Mouse (Mus musculus) heart, postnatal 36 days (tissue): ENCODE results near the gene Ppp1r14a. TPM values are rescaled to one million over a fixed set of nuclear protein-coding genes. Genes with fewer than 3 reads are reported as not detected.

Experiments
- DNase-seq, 2 experiments: peaks; one replicate each; pipeline ENCODE4 v3.0.0; 2021 to 2022
- intact Hi-C: fragments of 180-260 bp; cut with DNase I; formaldehyde crosslinking; loops from one replicate; pipeline ENCODE4 v1.15.1; 2025
- total RNA-seq, 2 experiments: library from RNA; stranded (reverse); gene quantifications; 2 replicates each; pipeline ENCODE4 v1.2.3; 2021

Ppp1r14a gene
- total RNA-seq = 10 to 100 TPM in 1 of 2 experiments, 1 to 10 TPM in 1; 9.6 to 10.5 TPM

DNA sequence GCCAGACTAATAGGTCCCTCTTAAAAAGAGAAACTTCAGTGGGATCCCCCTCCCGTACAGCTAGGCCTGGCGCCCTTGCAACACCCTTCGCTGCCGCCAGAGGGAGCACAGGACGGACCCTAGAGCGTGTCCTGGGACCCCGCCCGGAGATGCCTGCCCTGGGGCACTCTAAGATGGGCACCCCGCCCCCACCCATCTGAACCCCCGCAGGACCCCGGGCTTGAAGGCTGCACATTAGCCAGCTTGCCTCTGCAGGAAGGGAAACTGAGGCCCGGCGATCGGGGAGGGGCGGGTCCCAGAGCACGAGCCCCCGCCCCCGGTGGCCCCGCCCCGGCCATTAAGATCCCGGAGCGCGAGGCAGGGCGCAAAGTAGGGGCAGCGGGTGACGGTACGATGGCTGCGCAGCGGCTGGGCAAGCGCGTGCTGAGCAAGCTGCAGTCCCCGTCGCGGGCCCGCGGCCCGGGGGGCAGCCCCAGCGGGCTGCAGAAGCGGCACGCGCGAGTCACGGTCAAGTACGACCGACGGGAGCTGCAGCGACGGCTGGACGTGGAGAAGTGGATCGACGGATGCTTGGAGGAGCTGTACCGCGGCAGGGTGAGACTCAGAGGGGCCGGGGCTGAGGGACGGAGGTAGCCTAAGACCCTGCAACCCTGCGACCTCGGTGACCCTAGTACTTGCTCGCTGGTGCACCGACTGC lies at the start of gene Ppp1r14a:
Gene Ppp1r14a (plus strand): TSS at position 367 of the 697 bp plus-strand sequence.
- intact Hi-C loops = no loop called here
- peak; percentile 87 for DNase-seq

DNA sequence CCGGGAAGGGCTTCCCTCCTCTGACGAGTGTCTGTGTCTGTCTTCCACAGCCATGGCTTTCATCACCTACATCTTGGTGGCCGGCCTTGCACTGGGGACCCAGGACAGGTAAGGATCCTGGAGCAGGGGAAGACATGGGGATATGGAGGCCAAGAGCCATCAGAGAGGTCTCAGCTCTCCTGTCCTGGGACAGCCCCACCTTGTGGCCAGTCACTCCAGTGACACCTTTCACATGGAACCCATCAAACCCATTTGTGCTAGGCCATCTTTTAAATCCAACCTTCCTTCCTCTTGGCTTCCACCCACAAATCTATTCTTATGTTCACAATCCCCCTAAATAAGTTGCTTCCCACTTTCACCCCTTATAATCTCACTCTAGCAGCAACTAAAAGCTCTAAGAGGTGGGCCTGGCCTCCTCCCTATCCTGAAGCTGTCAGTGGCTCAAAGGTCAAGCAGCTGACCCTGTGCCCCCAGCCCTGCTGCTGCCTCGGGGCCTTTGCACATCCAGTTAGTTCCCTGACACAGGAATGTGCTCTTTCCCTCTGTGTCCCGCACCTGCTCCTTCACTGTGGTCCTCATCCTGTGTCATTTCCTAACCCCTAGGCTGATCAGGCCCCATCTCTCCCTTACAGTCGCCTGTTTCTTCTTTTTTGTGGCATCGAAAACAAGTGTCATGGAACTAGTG lies 44.2 kb upstream of the Ppp1r14a start:
- intact Hi-C loops = loop anchor here (2.0 to 5.0 kb wide), 2 partner anchors 64 to 118 kb away; partner anchors contain the start of genes Psmd8 and Ryr1
- peak in 1 of 2 experiments; percentile 28 for DNase-seq

DNA sequence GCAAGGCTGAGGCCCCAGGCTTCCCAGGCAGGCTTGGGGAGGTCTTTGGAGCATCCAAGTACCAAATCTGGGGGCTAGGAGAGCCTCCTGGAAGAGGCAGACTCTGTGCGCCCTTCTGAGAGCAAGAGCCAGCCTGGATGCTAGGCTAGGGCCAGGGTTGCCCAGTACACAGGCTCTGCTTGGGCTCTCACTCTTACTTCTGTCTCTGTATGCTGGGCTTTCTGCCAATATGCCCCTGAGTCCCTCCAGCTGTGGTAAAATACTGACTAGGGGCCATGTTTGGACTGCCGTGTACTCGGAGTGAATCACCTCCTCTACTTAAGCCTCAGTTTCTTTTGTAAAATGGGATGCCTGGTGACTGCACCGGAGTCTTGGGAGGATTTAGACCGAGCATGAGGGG lies 43.1 kb upstream of the Ppp1r14a start:
- no peak for DNase-seq
- intact Hi-C loops = loop anchor here (5.0 kb wide), 1 partner anchor 119 kb away; the partner anchor contains the start of gene Ryr1

DNA sequence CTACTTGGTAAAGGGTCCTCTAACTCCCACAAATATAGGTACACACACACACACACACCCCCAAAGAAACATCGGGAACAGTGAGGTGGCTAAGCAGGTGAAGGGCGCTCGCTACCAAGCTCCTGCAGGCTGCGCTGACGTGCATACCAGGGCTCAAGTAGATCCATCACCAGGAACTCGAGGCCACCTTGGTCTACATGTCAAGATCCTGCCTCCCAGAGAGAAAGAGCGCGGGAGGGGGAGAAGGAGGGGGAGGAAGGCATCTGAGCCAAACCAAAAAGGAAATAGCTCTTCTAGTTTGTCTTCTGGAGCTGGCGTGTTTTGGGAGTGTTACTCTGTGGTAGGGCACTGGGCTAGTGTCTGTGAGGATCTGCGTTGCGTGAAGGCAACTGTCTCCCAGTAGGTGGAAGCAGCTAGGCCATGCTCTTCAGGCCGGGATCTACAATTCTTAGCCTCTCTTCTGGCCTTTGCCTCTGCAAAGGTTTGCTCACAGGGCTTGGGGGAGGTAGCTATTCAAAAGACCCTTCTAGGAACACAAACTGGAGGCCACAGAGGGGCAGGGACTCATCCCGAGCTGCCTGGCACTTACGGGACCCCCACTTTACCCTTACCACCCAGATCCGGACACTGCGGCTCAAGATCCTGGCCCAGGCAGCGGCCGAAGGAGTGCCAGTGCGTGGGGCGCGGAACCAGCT lies 42.3 kb upstream of the Ppp1r14a start:
- intact Hi-C loops = loop anchor here (1.0 to 5.0 kb wide), 2 partner anchors 51 to 119 kb away; partner anchors contain the start of gene Ryr1
- DNase-seq = no peak

DNA sequence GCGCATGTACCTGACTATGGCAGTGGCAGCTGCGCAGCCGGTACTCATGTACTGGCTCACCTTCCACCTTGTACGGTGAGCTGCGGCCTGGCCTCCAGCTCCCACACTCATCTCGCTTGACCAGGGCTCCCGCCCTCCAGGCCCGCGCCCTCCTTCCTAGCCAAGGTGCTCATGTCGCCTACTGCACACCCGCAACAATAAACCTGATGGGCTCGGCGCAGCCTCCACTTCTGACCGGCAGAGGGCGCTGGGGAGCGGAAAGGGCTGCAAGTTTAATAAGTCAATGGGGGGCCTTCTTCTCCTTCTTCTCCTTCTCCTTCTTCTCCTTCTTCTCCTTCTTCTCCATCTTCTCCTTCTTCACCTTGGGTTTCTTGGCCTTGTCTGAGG lies 41.8 kb upstream of the Ppp1r14a start:
- intact Hi-C loops = loop anchor here (1.0 to 5.0 kb wide), 2 partner anchors 50 to 120 kb away; partner anchors contain the start of gene Ryr1
- peak; percentile 86 to 94 for DNase-seq

DNA sequence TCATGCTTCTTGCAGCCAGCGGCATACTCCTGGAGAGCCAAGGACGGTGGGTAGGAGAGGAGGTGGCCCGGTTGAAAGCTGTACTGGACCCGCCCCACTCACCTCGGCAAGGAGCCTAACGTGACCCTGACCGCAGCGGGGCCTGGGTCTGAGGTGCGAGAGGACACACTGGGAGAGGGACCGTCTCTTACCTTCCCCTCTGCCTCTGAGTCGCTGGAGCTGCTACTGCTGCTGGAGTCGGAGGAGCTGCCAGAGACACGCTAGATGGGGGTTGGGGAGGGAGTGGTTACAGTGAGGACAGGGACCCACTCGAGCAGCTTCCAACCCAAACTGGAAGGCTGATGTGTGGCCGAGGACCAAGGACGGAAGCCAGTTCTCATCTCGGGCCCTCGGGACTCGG lies 41.4 kb upstream of the Ppp1r14a start:
- intact Hi-C loops = loop anchor here (1.0 to 5.0 kb wide), 2 partner anchors 50 to 120 kb away; partner anchors contain the start of gene Ryr1
- DNase-seq = peak in 1 of 2 experiments; percentile 31

DNA sequence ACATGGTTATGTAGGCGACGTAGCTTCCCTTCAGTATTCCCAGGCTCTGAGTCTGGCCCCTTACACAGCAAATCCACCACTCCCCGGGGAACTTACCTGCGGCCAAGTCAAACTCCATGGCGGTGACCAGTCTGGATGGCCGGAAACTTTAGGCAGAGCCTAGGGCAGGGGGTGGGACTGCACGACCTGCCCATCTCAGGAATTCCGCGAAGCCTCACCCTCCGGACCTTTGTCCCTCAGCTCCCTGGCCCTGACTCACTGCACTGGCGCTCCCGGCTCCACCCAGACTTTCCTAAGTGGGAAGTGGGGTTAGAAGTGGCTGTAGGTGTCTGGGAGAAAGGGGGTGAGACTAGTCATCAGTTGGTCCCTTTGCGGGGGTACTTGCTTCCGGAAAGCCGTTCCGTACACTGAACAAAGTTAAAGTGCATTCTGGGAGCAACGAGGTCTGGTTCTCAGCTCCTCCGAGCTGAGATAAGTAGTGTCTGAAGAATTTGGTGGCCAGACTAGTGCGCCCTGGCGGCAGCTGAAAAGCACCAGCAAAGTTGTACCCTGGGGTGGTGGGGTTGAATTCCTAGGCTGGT lies 40.8 kb upstream of the Ppp1r14a start, which contains the start of gene 2200002D01Rik:
Gene 2200002D01Rik (minus strand): TSS at position 206 of the 581 bp plus-strand sequence.
- DNase-seq = peak; percentile 44 to 61
- intact Hi-C loops = loop anchor here (5.0 kb wide), 1 partner anchor 121 kb away; the partner anchor contains the start of gene Ryr1

DNA sequence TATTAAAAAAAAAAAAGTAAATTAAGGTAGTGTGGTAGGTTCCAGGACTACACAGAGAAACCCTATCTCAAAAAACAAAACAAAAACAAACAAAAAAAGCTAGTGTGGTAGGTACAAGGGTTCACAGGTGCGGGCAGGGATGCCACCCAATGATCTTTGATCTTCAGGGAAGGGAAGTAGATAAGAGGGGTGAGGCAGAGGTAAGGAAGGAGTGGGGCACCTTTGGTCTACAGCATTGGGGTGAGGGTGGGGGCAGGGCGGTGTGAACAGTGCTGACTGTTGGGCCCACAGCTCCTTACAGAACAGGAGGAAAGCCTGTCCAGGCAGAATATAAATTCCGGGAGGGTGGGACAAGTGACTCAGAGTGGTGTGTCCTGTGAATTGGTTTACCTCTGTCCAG lies 37.9 kb upstream of the Ppp1r14a start:
- DNase-seq = no peak
- intact Hi-C loops = no loop called here

DNA sequence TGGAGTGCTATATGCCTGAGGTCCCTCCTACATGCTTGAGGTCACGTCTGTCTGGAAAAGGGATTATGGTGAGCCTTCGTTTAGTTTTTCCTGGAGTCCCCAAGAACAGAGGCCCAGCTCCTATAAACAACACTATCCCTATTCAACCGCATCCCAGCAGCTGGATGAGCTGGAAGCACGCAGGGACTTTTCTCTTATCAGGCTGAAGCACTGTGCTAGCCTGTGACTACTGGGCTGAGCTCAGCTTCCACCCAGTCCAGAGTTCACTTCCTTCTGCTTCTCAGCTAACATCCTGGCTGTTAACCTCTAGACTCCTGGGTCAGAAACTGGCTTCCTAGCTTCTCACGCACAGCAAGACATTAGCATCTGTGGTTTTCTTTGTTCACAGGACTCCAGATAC lies 35.3 kb upstream of the Ppp1r14a start:
- intact Hi-C loops = no loop called here
- DNase-seq = no peak

DNA sequence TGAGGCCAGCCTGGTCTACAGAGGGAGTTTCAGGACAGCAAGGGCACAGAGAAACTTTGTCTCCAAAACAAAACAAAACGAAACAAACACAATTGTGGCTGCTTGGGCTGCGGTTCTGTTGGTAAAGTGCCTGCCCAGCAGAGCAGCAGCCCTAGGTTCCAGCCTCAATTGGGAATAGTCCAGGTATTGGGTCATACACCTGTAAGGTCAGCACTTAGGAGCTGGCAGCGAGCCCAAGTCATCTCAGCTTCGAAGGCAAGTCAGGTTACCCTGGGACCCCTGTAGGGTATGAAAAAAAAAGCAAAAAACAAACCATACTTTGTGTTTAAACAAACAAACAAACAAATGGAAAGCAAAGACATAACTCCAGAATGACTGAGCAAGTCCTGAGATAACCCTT lies 33.2 kb upstream of the Ppp1r14a start:
- no peak for DNase-seq
- intact Hi-C loops = no loop called here

DNA sequence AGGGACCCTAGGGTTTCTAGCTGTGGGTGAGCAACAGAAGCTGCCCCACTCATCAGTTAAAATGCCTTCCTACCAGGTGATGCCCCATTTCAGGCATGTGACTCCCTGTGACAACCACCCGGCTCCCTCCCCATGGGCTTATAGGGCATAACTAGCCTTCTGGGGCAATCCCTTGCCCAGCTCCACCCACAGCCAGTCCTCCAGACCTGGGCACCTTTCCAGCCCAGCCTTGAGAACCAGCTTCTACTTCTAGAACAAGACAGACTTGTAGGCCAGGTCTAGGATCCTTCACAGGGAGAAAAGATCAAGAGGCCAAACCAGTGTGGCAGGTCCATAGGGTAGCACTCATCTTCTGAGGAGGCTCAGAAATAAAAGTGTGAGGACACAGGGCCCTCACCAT lies 31.7 kb upstream of the Ppp1r14a start:
- intact Hi-C loops = no loop called here
- no peak for DNase-seq

DNA sequence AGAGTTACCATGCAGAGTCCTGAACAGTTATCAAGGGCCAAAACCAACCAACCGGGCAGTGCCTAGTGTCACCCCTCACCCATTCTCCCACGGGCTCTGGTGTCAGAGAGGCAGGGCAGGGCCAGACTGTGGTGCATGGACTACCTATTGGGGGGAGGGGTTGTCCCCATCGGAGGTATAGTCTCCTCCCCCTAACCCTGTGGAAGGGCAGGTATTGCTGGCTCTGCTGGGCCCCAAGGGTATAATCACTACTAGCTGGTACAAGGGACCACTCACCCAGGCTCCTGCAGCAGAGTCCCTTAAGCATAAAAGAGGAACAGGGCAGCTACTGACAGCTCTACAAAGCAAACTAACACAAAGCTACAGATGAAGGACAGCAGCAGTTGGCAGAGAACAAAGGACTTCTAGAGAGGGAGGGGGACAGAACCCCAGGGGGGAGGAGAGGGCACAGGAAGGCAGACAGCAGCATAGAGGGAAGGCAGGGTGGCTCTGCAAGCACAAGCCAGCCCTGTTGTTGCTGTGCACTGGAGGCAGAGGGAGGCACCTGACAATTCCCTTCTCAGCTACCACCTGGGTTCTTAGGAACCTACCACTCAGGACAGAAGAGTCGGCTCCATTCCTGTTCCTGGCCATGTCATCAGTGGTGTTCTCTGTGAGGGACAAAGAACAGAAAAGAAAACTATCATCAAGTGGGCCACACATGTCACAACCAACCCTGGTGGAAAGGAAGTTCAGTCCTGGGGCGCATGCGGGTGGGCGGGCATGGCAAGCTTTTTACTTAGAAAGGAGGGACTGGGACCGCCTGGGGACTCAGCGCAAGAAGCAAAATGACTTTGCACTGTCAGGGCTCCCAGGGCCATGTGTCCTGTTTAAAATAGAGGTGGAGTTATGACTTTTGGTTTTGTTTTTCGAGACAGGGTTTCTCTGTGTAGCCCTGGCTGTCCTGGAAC lies 29.1 kb upstream of the Ppp1r14a start:
- DNase-seq = no peak
- intact Hi-C loops = no loop called here

DNA sequence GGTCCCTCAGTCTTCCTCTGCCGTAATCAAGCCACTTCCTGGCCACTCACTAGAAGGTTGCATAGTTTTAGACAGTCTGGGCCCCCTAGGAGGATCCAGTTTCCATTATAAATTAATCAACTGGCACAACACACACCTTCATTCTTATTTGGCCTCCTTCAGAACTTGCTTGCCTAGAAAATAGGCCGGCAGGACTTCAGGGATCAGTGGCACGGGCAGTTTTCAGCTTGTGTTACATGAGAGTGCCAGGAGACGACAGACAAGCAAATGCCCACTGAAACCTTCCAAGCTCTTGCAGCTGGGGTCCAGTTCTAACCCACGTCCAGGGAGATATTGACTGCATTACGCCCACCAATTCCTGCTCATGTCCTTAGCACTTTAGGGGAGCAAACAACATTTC lies 27.0 kb upstream of the Ppp1r14a start:
- DNase-seq = no peak
- intact Hi-C loops = no loop called here

DNA sequence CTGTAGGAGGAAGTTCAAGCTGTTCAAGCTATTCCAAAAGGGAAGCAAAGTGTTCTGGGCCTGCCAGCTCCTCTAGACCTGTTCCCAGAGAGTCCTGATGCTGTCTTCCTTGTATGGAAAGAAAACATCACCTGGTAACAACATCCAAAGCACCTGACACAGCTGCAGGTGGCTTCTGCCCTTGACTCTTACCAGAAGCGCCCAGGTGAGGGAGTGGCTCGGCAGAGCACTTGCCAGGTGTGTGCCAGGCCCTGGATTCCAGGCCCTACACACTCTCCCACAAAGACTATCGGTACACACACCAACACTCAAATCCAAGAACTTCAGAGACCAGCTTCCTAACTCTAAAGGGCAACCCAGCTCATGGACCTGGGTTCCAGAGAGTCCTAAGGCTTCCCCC lies 25.3 kb upstream of the Ppp1r14a start:
- no peak for DNase-seq
- intact Hi-C loops = no loop called here

DNA sequence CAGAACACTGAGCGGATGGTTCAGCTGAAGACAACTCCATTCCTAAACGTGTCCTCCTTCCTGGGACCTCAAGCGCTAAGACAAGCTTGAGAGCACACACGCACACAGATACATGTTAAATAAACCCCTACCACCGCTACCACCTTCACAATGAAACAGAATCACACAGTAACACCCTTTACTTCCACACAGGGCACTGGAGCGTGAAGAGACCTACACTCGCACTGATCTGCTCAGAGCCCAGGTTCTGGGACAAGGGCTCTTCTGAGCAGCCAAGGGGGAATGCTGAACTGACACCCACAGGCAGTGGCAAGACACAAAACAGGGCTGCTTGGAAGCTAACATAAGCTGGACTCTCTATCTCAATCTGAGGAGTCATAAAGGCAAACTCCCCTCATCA lies 23.5 kb upstream of the Ppp1r14a start:
- no peak for DNase-seq
- intact Hi-C loops = no loop called here

DNA sequence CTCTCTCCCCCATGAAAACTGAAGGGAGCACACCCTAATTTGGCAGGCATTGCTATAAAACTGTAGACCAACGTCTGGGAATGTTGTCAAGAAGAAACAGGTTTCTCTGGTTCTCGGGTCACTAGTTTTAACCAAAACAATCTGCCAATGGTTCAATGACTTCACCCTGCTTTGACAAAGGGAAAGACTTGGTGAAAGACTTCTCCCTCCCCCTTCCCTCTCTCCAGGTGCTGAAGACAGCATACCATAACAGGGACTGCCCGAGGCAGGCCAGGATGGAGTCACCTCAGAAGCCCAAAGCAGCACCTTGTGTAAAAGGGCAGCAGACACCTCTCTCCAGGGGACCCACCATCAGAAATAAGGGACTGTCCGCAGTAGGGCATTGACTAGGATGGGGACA lies 22.2 kb upstream of the Ppp1r14a start:
- DNase-seq = no peak
- intact Hi-C loops = no loop called here

DNA sequence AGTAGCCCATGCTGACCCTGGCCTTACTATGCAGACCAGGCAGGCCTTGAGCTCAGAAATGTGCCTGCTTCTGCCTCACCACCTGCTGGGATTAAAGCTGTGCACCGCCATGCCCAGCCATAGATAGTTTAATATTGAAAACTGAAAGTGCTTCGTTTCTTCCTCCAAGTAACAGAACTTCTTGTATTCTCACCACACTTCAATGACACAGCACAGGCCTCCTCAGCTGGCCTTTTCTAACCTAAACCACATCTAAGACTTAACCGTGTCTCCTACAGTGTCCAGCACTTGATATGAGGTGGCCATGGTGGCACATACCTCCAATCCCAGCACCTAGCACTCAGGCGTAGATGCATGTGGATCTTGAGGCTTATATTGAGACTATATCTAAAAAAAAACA lies 18.7 kb upstream of the Ppp1r14a start:
- no peak for DNase-seq
- intact Hi-C loops = no loop called here

DNA sequence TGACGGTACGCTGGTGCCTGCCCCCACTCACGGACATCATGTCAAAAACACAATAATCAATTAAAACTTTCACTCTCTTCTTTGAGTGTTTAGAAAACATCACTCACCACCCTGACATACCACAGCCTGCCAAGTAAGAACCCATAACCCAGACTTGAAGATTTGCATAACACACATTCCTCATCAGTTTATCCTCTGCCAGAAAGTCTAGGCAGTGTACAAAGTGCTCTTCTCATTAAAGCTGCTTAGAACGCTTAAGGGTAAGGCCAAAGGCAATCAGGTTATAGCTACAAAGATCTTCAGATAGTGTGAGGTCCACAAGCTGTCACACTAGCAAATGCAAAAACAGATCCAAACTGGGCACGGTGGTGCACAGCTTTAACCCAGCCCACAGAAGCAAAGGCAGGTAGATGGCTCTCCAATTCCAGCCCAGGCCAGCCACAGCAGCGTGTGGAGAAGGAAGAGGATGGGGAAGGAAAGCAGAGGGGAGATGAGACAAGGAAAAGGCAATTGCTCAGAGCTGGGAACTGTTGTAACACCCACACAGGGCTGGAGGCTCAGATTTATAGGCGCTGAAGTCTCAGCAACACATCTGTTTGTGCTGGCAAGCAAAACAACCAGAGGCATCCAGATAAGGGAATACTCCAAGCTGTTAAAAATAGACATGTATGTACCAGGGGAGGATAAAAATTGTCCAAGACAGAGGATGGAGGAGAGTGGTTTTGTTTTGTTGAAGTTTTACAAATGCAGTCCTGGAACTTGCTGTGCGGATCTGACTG lies 17.2 kb upstream of the Ppp1r14a start:
- intact Hi-C loops = no loop called here
- peak in 1 of 2 experiments; percentile 15 for DNase-seq

DNA sequence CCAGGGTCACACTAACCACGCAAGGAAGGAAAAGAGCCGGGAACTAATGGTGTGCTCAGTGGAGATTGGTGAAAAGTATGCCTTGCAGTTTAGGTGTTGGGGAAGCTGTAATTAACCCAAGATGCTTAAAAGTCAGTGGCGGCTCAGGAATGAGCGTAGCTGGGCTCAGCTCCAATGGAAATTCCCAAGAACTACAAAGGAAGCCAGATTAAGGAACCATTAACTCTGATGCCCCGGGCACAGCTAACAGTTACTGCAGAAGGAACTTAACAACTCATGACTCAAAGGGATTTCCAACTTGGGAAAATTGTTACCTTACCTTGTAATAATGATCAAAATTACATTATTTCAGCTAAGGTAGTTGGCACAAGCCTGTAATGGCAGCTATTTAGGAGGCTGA lies 12.4 kb upstream of the Ppp1r14a start:
- no peak for DNase-seq
- intact Hi-C loops = no loop called here
